Mouse (Mus musculus): ENCODE data around the gene AU040320. TPM values are rescaled to one million over a fixed set of nuclear protein-coding genes. Genes with fewer than 3 reads are reported as not detected.

AU040320 gene
- polyA plus RNA-seq, 1 experiment, result 13.9 TPM

- Histone ChIP-seq H3K4me3 (replicated peaks; ENCODE audit: control insufficient read depth, low read depth, low read length) (no peak overlapping the region), H3K27ac (ENCODE audit: control insufficient read depth, insufficient read depth, low read depth, low read length, poor library complexity) (no peak overlapping the region), H3K4me1 (ENCODE audit: control insufficient read depth, insufficient read depth, low read length) (no peaks in the 10 kb centered on the region)
- TF ChIP-seq POLR2A (IDR thresholded peaks at IDR 0.05; ENCODE audit: borderline replicate concordance, control insufficient read depth, low read depth, low read length) (no peak), CTCF (IDR thresholded peaks at IDR 0.05; ENCODE audit: control insufficient read depth, insufficient read depth, low read length) (peak; percentile 51)
- WGBS, result 43% methylated on average over 13 of the region's 13 CpGs
Measured at GRCm38 (mm10) chr4:126745506-126746193, 7.7 kb upstream of the AU040320 start.

- no peak for TF ChIP-seq POLR2A (IDR thresholded peaks at IDR 0.05; ENCODE audit: borderline replicate concordance, control insufficient read depth, low read depth, low read length)
- Histone ChIP-seq H3K27ac (ENCODE audit: control insufficient read depth, insufficient read depth, low read depth, low read length, poor library complexity) (no peak overlapping the region), H3K4me1 (ENCODE audit: control insufficient read depth, insufficient read depth, low read length) (no peaks in the 10 kb centered on the region), H3K4me3 (replicated peaks; ENCODE audit: control insufficient read depth, low read depth, low read length) (no peak overlapping the region)
- 86% methylated on average over 10 of the region's 10 CpGs for WGBS
Measured at GRCm38 (mm10) chr4:126746194-126746840, 7.0 kb upstream of the AU040320 start.

- Histone ChIP-seq H3K4me3 (replicated peaks; ENCODE audit: control insufficient read depth, low read depth, low read length) (no peak overlapping the region), H3K27ac (ENCODE audit: control insufficient read depth, insufficient read depth, low read depth, low read length, poor library complexity) (no peak overlapping the region), H3K4me1 (ENCODE audit: control insufficient read depth, insufficient read depth, low read length) (no peaks in the 10 kb centered on the region)
- WGBS, result 81% methylated on average over 8 of the region's 8 CpGs
- TF ChIP-seq POLR2A (IDR thresholded peaks at IDR 0.05; ENCODE audit: borderline replicate concordance, control insufficient read depth, low read depth, low read length), result no peak
- TF ChIP-seq CTCF (IDR thresholded peaks at IDR 0.05; ENCODE audit: control insufficient read depth, insufficient read depth, low read length), result no peak
Measured at GRCm38 (mm10) chr4:126748381-126748780, 5.0 kb upstream of the AU040320 start.

- Histone ChIP-seq H3K4me1 (ENCODE audit: control insufficient read depth, insufficient read depth, low read length) (no peaks in the 10 kb centered on the region), H3K4me3 (replicated peaks; ENCODE audit: control insufficient read depth, low read depth, low read length) (no peak overlapping the region), H3K27ac (ENCODE audit: control insufficient read depth, insufficient read depth, low read depth, low read length, poor library complexity) (no peak overlapping the region)
- WGBS, result 88% methylated on average over 11 of the region's 11 CpGs
- no peak for TF ChIP-seq POLR2A (IDR thresholded peaks at IDR 0.05; ENCODE audit: borderline replicate concordance, control insufficient read depth, low read depth, low read length)
- no peak for TF ChIP-seq CTCF (IDR thresholded peaks at IDR 0.05; ENCODE audit: control insufficient read depth, insufficient read depth, low read length)
Measured at GRCm38 (mm10) chr4:126749553-126749952, 3.8 kb upstream of the AU040320 start.

GRCm38 (mm10) chr4:126750046-126750683 is 3.2 kb upstream of the AU040320 start:
- Histone ChIP-seq H3K27ac (ENCODE audit: control insufficient read depth, insufficient read depth, low read depth, low read length, poor library complexity) (no peak overlapping the region), H3K4me3 (replicated peaks; ENCODE audit: control insufficient read depth, low read depth, low read length) (no peak overlapping the region), H3K4me1 (ENCODE audit: control insufficient read depth, insufficient read depth, low read length) (no peaks in the 10 kb centered on the region)
- WGBS, result 88% methylated on average over 26 of the region's 26 CpGs
- TF ChIP-seq CTCF (IDR thresholded peaks at IDR 0.05; ENCODE audit: control insufficient read depth, insufficient read depth, low read length) (no peak), POLR2A (IDR thresholded peaks at IDR 0.05; ENCODE audit: borderline replicate concordance, control insufficient read depth, low read depth, low read length) (no peak)

- no peak for TF ChIP-seq CTCF (IDR thresholded peaks at IDR 0.05; ENCODE audit: control insufficient read depth, insufficient read depth, low read length)
- 89% methylated on average over 8 of the region's 8 CpGs for WGBS
- no peak overlapping the region for H3K4me3 ChIP-seq (replicated peaks; ENCODE audit: control insufficient read depth, low read depth, low read length)
- no peak overlapping the region for H3K27ac ChIP-seq (ENCODE audit: control insufficient read depth, insufficient read depth, low read depth, low read length, poor library complexity)
- no peaks in the 10 kb centered on the region for H3K4me1 ChIP-seq (ENCODE audit: control insufficient read depth, insufficient read depth, low read length)
Measured at GRCm38 (mm10) chr4:126750863-126751555, 2.3 kb upstream of the AU040320 start.

- Histone ChIP-seq H3K4me1 (ENCODE audit: control insufficient read depth, insufficient read depth, low read length) (no peaks in the 10 kb centered on the region), H3K4me3 (replicated peaks; ENCODE audit: control insufficient read depth, low read depth, low read length) (no peak overlapping the region), H3K27ac (ENCODE audit: control insufficient read depth, insufficient read depth, low read depth, low read length, poor library complexity) (no peak overlapping the region)
- 87% methylated on average over 10 of the region's 10 CpGs for WGBS
- TF ChIP-seq POLR2A (IDR thresholded peaks at IDR 0.05; ENCODE audit: borderline replicate concordance, control insufficient read depth, low read depth, low read length) (no peak), CTCF (IDR thresholded peaks at IDR 0.05; ENCODE audit: control insufficient read depth, insufficient read depth, low read length) (no peak)
Measured at GRCm38 (mm10) chr4:126751556-126752023, 1.8 kb upstream of the AU040320 start.

GRCm38 (mm10) chr4:126752024-126752607 is 1.2 kb upstream of the AU040320 start:
- no peak for TF ChIP-seq POLR2A (IDR thresholded peaks at IDR 0.05; ENCODE audit: borderline replicate concordance, control insufficient read depth, low read depth, low read length)
- no peak for TF ChIP-seq CTCF (IDR thresholded peaks at IDR 0.05; ENCODE audit: control insufficient read depth, insufficient read depth, low read length)
- no peaks in the 10 kb centered on the region for H3K4me1 ChIP-seq (ENCODE audit: control insufficient read depth, insufficient read depth, low read length)
- H3K4me3 ChIP-seq (replicated peaks; ENCODE audit: control insufficient read depth, low read depth, low read length), result no peak overlapping the region
- H3K27ac ChIP-seq (ENCODE audit: control insufficient read depth, insufficient read depth, low read depth, low read length, poor library complexity), result no peak overlapping the region
- WGBS, result 23% methylated on average over 13 of the region's 13 CpGs
